Mouse (Mus musculus): ENCODE data around the gene Magi2. TPM values are rescaled to one million over a fixed set of nuclear protein-coding genes. Genes with fewer than 3 reads are reported as not detected.

Magi2 gene
- polyA plus RNA-seq, 1 experiment from 2014 or later = 3.2 TPM

DNA sequence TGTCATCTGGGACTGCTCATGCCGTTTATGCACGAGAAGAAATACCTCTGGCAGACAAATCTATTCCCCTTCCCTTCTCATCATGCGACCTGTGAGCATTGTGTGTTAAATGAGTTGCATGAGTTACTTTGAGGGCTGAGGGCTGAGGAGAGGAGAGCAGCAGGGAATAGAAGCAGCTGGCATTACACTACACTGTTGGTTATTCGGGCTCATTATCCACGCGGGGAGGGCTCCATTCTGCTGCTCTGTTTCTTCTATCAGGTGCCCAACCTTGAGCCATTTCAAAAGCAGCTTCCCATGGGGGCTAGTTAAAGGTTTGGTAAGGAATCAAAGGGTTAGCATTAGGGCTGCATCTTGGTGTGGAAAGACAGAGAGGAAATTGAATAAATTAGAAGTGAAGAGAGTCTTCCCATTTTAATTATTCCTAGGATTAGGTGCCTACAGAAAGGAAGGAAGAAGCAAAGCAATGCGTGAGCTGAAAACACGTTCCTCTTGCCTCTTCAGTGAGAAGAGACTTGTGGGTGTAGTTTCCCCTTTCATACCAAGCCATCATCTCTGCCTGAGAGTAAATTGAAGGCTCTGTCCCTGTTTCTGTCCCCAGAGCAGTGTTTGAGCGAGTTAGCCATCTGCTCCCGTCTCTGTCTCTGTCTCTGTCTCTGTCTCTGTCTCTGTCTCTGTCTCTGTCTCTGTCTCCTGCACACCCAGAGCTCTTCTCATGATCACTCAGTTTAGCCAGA, 1396.2 kb downstream of the Magi2 start:
- Histone ChIP-seq H3K4me1 (replicated peaks; ENCODE audit: control insufficient read depth, insufficient read depth, low read length) (no peaks in the 10 kb centered on the region), H3K4me2 (ENCODE audit: low read length) (no peak overlapping the region), H3K9me3 (ENCODE audit: control insufficient read depth, low read length) (no peaks in the 10 kb centered on the region), H3K4me3 (ENCODE audit: low read depth, low read length) (no peak overlapping the region), H3K27ac (ENCODE audit: low read depth) (no peak overlapping the region), H3K36me3 (ENCODE audit: control insufficient read depth, insufficient read depth, low read length) (no peaks in the 10 kb centered on the region), H3K27me3 (replicated peaks; ENCODE audit: control insufficient read depth, insufficient read depth, low read length) (no peaks in the 10 kb centered on the region), H3K9ac (ENCODE audit: low read length) (no peak overlapping the region)
- 65% methylated on average over 10 of the region's 10 CpGs for WGBS
- DNase-seq (ENCODE audit: low spot score) (no peak), ATAC-seq (replicated peaks; ENCODE audit: low FRiP score, low TSS enrichment, low read depth) (no peak)

DNA sequence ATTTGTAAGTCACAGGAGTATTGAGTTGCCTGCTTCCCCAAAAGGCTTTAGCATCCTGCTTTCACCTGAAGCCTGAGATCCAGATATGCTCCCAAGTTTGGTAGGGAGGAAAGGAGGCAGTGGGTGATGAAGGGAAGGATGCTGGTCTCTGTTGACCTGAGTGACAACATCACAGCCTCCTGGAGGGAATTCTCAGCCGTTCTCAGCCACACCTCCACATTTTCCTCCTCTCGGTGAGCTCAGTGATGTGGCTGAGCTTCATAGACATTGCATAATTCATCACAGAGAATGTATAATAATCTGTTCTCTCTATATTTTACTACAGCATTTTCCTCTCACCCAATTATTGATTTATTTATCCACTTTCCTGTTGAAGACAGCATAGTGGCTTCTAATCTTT, 1398.3 kb downstream of the Magi2 start:
- 64% methylated on average over 2 of the region's 2 CpGs for WGBS
- Histone ChIP-seq H3K4me2 (ENCODE audit: low read length) (no peak overlapping the region), H3K27me3 (replicated peaks; ENCODE audit: control insufficient read depth, insufficient read depth, low read length) (no peaks in the 10 kb centered on the region), H3K36me3 (ENCODE audit: control insufficient read depth, insufficient read depth, low read length) (no peaks in the 10 kb centered on the region), H3K27ac (ENCODE audit: low read depth) (no peak overlapping the region), H3K9ac (ENCODE audit: low read length) (no peak overlapping the region), H3K4me1 (replicated peaks; ENCODE audit: control insufficient read depth, insufficient read depth, low read length) (no peaks in the 10 kb centered on the region), H3K4me3 (ENCODE audit: low read depth, low read length) (no peak overlapping the region), H3K9me3 (ENCODE audit: control insufficient read depth, low read length) (no peaks in the 10 kb centered on the region)
- DNase-seq (ENCODE audit: low spot score) (no peak), ATAC-seq (replicated peaks; ENCODE audit: low FRiP score, low TSS enrichment, low read depth) (no peak)

DNA sequence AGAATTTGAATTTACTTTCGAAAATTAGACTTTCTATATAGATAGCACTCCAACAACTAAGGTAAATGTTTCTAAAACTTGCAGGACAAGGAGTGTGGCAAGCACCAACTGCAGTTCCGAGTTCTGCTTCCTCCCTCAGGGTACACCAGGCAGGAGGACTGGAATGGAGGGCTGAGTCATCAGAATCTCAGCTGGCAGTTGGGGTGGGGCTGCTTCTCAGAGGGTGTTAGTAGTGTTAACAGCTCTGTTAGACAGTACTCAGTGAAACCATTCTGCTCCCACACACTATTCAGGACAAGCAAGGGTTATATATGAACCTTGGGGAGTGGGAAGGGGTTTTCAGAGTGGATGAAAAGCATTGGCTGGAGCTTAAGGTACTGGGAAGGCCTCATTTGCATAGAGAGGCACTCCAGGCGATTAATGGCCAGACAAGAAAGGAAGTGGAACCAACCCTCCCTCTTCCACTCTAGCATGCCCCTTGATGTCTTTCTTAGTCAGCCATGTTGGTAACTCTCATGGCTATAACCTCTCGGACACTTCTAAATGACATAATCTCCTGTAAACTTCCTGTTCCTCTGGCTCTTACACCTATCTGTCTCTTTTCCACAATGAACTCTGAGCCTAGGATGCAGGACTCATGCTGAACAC, 1402.2 kb downstream of the Magi2 start:
- 72% methylated on average over 4 of the region's 4 CpGs for WGBS
- Histone ChIP-seq H3K4me1 (replicated peaks; ENCODE audit: control insufficient read depth, insufficient read depth, low read length) (no peaks in the 10 kb centered on the region), H3K36me3 (ENCODE audit: control insufficient read depth, insufficient read depth, low read length) (no peaks in the 10 kb centered on the region), H3K27me3 (replicated peaks; ENCODE audit: control insufficient read depth, insufficient read depth, low read length) (no peaks in the 10 kb centered on the region), H3K4me2 (ENCODE audit: low read length) (no peak overlapping the region), H3K4me3 (ENCODE audit: low read depth, low read length) (no peak overlapping the region), H3K27ac (ENCODE audit: low read depth) (no peak overlapping the region), H3K9ac (ENCODE audit: low read length) (no peak overlapping the region), H3K9me3 (ENCODE audit: control insufficient read depth, low read length) (no peaks in the 10 kb centered on the region)
- no peak for ATAC-seq (replicated peaks; ENCODE audit: low FRiP score, low TSS enrichment, low read depth)
- no peak for DNase-seq (ENCODE audit: low spot score)

DNA sequence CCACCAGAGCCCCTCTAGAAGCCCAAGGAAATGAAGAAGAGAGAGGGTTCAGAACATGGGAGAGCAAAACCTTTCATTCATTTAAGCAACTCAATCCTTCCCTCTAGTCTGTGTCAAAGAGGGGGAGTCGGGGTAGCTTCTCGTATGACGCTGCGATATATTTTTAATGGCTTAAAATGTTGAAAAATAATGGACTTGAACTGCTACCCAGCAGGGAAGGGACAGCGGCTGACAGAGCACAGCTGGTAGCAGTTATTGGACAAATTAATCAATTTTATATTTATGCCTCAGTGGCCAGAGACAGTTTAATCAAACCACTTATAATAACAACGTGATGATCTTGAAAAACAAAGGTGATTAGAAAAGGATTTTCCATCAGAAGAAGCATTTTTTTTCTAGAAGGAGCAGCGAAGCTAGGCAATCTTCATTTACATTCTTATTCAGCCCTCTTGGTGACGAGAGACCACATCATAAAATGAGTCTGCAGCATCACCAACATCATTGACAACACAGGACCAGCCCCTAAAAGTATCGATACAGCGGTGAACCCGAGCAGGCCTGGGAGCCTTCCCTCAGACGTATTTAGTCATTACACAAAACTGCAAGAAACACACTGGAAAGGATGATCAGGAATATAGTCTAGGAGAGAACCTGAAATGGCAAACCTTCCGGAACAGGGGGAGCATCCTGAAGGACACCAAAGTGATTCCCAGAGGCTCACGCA, 1407.4 kb downstream of the Magi2 start:
- Histone ChIP-seq H3K4me3 (ENCODE audit: low read depth, low read length) (no peak overlapping the region), H3K27ac (ENCODE audit: low read depth) (no peak overlapping the region), H3K36me3 (ENCODE audit: control insufficient read depth, insufficient read depth, low read length) (no peaks in the 10 kb centered on the region), H3K4me1 (replicated peaks; ENCODE audit: control insufficient read depth, insufficient read depth, low read length) (no peaks in the 10 kb centered on the region), H3K4me2 (ENCODE audit: low read length) (no peak overlapping the region), H3K27me3 (replicated peaks; ENCODE audit: control insufficient read depth, insufficient read depth, low read length) (no peaks in the 10 kb centered on the region), H3K9ac (ENCODE audit: low read length) (no peak overlapping the region), H3K9me3 (ENCODE audit: control insufficient read depth, low read length) (no peaks in the 10 kb centered on the region)
- DNase-seq (ENCODE audit: low spot score) = no peak
- no peak for ATAC-seq (replicated peaks; ENCODE audit: low FRiP score, low TSS enrichment, low read depth)
- 78% methylated on average over 14 of the region's 14 CpGs for WGBS

DNA sequence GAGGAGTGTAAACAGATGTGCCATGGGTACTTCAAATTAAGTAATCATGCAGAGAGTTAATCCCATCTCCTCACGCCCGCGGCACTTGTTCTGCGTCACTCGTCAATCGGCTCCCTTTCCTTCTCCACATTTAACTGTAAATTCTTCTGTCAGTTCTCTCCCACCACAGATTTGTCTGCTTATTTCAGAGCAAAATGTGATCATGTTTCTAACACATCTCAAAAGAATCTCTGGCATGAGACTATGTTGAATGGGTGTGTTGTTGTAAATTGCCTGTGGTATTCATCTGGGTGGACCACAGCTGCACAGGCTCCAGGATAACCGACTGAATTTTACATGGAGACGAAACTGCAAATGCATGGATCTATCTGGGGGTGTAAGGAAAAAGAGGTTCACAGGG, 1408.0 kb downstream of the Magi2 start:
- Histone ChIP-seq H3K9ac (ENCODE audit: low read length) (no peak overlapping the region), H3K36me3 (ENCODE audit: control insufficient read depth, insufficient read depth, low read length) (no peaks in the 10 kb centered on the region), H3K9me3 (ENCODE audit: control insufficient read depth, low read length) (no peaks in the 10 kb centered on the region), H3K4me3 (ENCODE audit: low read depth, low read length) (no peak overlapping the region), H3K27ac (ENCODE audit: low read depth) (no peak overlapping the region), H3K27me3 (replicated peaks; ENCODE audit: control insufficient read depth, insufficient read depth, low read length) (no peaks in the 10 kb centered on the region), H3K4me1 (replicated peaks; ENCODE audit: control insufficient read depth, insufficient read depth, low read length) (no peaks in the 10 kb centered on the region), H3K4me2 (ENCODE audit: low read length) (no peak overlapping the region)
- 73% methylated on average over 8 of the region's 8 CpGs for WGBS
- ATAC-seq (replicated peaks; ENCODE audit: low FRiP score, low TSS enrichment, low read depth) = no peak
- no peak for DNase-seq (ENCODE audit: low spot score)

DNA sequence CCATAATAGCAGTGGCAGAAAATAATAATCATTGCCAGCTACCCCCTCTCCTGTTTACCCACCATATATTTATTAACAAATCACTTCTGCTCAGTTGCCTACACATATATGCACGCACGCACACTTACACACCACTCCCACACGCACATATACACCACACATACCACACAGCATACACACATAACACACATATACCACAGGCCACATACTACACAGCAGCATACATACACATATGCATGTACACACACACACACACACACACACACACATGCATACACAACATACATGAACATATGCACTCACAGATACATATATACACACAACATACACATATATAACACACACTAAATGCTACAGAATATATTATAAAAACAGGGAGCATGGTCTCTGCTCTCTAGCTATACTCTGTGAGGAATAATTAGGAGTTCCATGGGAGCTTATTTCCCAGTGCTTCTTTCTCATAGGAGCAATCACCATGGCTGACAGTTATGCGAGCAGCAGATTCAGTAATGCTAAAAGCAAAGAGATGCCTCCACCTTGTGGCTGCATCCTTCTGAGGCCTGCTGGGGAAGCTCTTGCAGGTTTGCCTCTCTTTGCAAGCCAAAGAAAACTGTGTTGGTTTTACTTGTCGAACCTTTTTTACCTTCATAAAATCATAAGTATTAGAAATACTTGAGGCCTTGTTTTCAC, 1410.6 kb downstream of the Magi2 start:
- no peak for ATAC-seq (replicated peaks; ENCODE audit: low FRiP score, low TSS enrichment, low read depth)
- H3K9me3 ChIP-seq (ENCODE audit: control insufficient read depth, low read length) = no peaks in the 10 kb centered on the region
- H3K4me2 ChIP-seq (ENCODE audit: low read length) = no peak overlapping the region
- H3K9ac ChIP-seq (ENCODE audit: low read length) = no peak overlapping the region
- DNase-seq (ENCODE audit: low spot score) = no peak
- WGBS = 78% methylated on average over 5 of the region's 5 CpGs
- H3K27me3 ChIP-seq (replicated peaks; ENCODE audit: control insufficient read depth, insufficient read depth, low read length) = no peaks in the 10 kb centered on the region
- H3K27ac ChIP-seq (ENCODE audit: low read depth) = no peak overlapping the region
- H3K36me3 ChIP-seq (ENCODE audit: control insufficient read depth, insufficient read depth, low read length) = no peaks in the 10 kb centered on the region
- no peak overlapping the region for H3K4me3 ChIP-seq (ENCODE audit: low read depth, low read length)
- no peaks in the 10 kb centered on the region for H3K4me1 ChIP-seq (replicated peaks; ENCODE audit: control insufficient read depth, insufficient read depth, low read length)

DNA sequence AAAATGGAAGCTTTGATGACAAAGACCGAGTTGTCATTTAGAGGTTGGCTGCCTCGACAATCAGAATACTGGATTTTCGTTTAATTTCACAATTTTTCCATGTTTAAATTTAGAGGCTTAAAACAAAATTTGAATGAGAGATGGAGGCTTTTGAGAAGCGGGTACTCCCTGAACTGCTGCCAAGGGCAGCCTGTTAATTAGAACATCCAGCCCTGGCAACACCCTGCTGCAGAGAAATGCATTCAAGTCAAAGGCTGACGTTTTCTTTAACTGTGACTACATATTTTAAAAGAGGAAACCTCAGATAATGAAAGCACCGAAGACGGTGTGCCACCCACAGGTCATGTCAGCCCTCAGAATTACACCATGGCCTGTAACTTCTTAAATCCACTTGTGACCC, 1415.4 kb downstream of the Magi2 start:
- H3K36me3 ChIP-seq (ENCODE audit: control insufficient read depth, insufficient read depth, low read length) = no peaks in the 10 kb centered on the region
- no peaks in the 10 kb centered on the region for H3K27me3 ChIP-seq (replicated peaks; ENCODE audit: control insufficient read depth, insufficient read depth, low read length)
- no peak overlapping the region for H3K4me2 ChIP-seq (ENCODE audit: low read length)
- ATAC-seq (replicated peaks; ENCODE audit: low FRiP score, low TSS enrichment, low read depth) = no peak
- no peaks in the 10 kb centered on the region for H3K9me3 ChIP-seq (ENCODE audit: control insufficient read depth, low read length)
- no peak for DNase-seq (ENCODE audit: low spot score)
- H3K27ac ChIP-seq (ENCODE audit: low read depth) = no peak overlapping the region
- WGBS = 74% methylated on average over 7 of the region's 7 CpGs
- no peak overlapping the region for H3K4me3 ChIP-seq (ENCODE audit: low read depth, low read length)
- H3K9ac ChIP-seq (ENCODE audit: low read length) = no peak overlapping the region
- H3K4me1 ChIP-seq (replicated peaks; ENCODE audit: control insufficient read depth, insufficient read depth, low read length) = no peaks in the 10 kb centered on the region

DNA sequence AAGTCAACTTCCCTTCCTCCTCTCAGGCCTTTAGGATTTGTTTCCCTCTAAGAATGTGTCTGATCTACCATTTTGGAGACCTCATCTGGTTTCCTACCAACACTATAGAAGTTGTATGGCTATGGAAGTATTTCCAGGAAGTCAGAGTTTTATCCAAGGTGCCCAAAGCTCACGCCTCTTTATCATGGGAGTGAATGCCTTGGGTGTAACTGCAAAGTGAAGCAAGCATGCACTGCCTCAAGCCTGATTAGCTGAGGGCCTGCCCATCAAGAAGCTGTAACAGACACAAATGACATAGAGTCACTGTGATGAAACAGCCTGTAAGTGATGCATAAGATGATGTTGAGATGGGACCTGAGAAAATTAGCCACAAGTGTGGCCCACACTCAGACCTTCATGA, 1416.9 kb downstream of the Magi2 start:
- H3K4me3 ChIP-seq (ENCODE audit: low read depth, low read length) = no peak overlapping the region
- 71% methylated on average over 1 of the region's 1 CpGs for WGBS
- H3K36me3 ChIP-seq (ENCODE audit: control insufficient read depth, insufficient read depth, low read length) = no peaks in the 10 kb centered on the region
- ATAC-seq (replicated peaks; ENCODE audit: low FRiP score, low TSS enrichment, low read depth) (no peak), DNase-seq (ENCODE audit: low spot score) (no peak)
- H3K27me3 ChIP-seq (replicated peaks; ENCODE audit: control insufficient read depth, insufficient read depth, low read length) = no peaks in the 10 kb centered on the region
- no peaks in the 10 kb centered on the region for H3K9me3 ChIP-seq (ENCODE audit: control insufficient read depth, low read length)
- H3K27ac ChIP-seq (ENCODE audit: low read depth) = no peak overlapping the region
- no peak overlapping the region for H3K9ac ChIP-seq (ENCODE audit: low read length)
- H3K4me2 ChIP-seq (ENCODE audit: low read length) = no peak overlapping the region
- H3K4me1 ChIP-seq (replicated peaks; ENCODE audit: control insufficient read depth, insufficient read depth, low read length) = no peaks in the 10 kb centered on the region
